Mouse (Mus musculus) layer of hippocampus, adult 9-10 months (tissue): ENCODE results near the gene Tbc1d20.

Experiments
- DNase-seq: peaks from one replicate; pipeline ENCODE4 v3.0.0; 2022; ENCODE audit warnings: low spot score

The Tbc1d20 gene

GRCm38 (mm10) chr2:152359616-152360015 is 66.0 kb downstream of the Tbc1d20 start:
- no peak for DNase-seq

GRCm38 (mm10) chr2:152360271-152360775 is 66.7 kb downstream of the Tbc1d20 start:
- no peak for DNase-seq

GRCm38 (mm10) chr2:152361193-152361592 is 67.6 kb downstream of the Tbc1d20 start:
- DNase-seq: no peak
